Mouse (Mus musculus) adrenal gland, postnatal 25 days (tissue): Measurements from ENCODE around the gene Sbf2. TPM values are rescaled to one million over a fixed set of nuclear protein-coding genes. Genes with fewer than 3 reads are reported as not detected.

ENCODE experiments used
- DNase-seq: peaks from one replicate; pipeline ENCODE4 v3.0.0; 2021; ENCODE audit warnings: mixed read lengths
- total RNA-seq: library from RNA; stranded (reverse); gene quantifications from 2 replicates; pipeline ENCODE4 v1.2.3, GENCODE M21; 2021

The Sbf2 gene
- total RNA-seq, 1 experiment from 2014 or later: 57.0 TPM

- no peak for DNase-seq
Measured at GRCm38 (mm10) chr7:110306281-110306680, 308.4 kb downstream of the Sbf2 start.

GRCm38 (mm10) chr7:110305486-110305885 lies 309.2 kb downstream of the Sbf2 start:
- DNase-seq: no peak

GRCm38 (mm10) chr7:110302886-110303285 lies 311.8 kb downstream of the Sbf2 start:
- no peak for DNase-seq

- no peak for DNase-seq
Measured at GRCm38 (mm10) chr7:110298739-110299410, 315.8 kb downstream of the Sbf2 start.

GRCm38 (mm10) chr7:110298090-110298489 lies 316.6 kb downstream of the Sbf2 start:
- DNase-seq: no peak

GRCm38 (mm10) chr7:110297611-110298010 lies 317.1 kb downstream of the Sbf2 start:
- DNase-seq: no peak

GRCm38 (mm10) chr7:110296889-110297603 lies 317.7 kb downstream of the Sbf2 start:
- peak; percentile 54 for DNase-seq

GRCm38 (mm10) chr7:110289647-110290046 lies 325.1 kb downstream of the Sbf2 start:
- DNase-seq: no peak

GRCm38 (mm10) chr7:110288731-110289191 lies 326.0 kb downstream of the Sbf2 start:
- DNase-seq: peak; percentile 58

GRCm38 (mm10) chr7:110288191-110288604 lies 326.5 kb downstream of the Sbf2 start:
- no peak for DNase-seq

GRCm38 (mm10) chr7:110287476-110288071 lies 327.1 kb downstream of the Sbf2 start:
- DNase-seq: no peak

GRCm38 (mm10) chr7:110286838-110287475 lies 327.8 kb downstream of the Sbf2 start:
- DNase-seq: peak; percentile 83

- DNase-seq: no peak
Measured at GRCm38 (mm10) chr7:110286198-110286732, 328.5 kb downstream of the Sbf2 start.

GRCm38 (mm10) chr7:110285849-110286151 lies 328.9 kb downstream of the Sbf2 start:
- DNase-seq: no peak

- no peak for DNase-seq
Measured at GRCm38 (mm10) chr7:110285076-110285848, 329.5 kb downstream of the Sbf2 start.

GRCm38 (mm10) chr7:110283484-110284275 lies 331.0 kb downstream of the Sbf2 start:
- no peak for DNase-seq

GRCm38 (mm10) chr7:110282797-110283196 lies 331.9 kb downstream of the Sbf2 start:
- DNase-seq: no peak

GRCm38 (mm10) chr7:110281435-110282256 lies 333.1 kb downstream of the Sbf2 start:
- DNase-seq: peak; percentile 19

- DNase-seq: no peak
Measured at GRCm38 (mm10) chr7:110279183-110279582, 335.5 kb downstream of the Sbf2 start.

- peak; percentile 53 for DNase-seq
Measured at GRCm38 (mm10) chr7:110277734-110278245, 336.9 kb downstream of the Sbf2 start.
